Mouse (Mus musculus): Measurements from ENCODE around the gene Shc3. TPM values are rescaled to one million over a fixed set of nuclear protein-coding genes. Genes with fewer than 3 reads are reported as not detected.

The Shc3 gene
- polyA plus RNA-seq (2015; fragmentation: Nextera tagmentation; extraction: Ambion mirVana), result not detected in 2 replicates

DNA sequence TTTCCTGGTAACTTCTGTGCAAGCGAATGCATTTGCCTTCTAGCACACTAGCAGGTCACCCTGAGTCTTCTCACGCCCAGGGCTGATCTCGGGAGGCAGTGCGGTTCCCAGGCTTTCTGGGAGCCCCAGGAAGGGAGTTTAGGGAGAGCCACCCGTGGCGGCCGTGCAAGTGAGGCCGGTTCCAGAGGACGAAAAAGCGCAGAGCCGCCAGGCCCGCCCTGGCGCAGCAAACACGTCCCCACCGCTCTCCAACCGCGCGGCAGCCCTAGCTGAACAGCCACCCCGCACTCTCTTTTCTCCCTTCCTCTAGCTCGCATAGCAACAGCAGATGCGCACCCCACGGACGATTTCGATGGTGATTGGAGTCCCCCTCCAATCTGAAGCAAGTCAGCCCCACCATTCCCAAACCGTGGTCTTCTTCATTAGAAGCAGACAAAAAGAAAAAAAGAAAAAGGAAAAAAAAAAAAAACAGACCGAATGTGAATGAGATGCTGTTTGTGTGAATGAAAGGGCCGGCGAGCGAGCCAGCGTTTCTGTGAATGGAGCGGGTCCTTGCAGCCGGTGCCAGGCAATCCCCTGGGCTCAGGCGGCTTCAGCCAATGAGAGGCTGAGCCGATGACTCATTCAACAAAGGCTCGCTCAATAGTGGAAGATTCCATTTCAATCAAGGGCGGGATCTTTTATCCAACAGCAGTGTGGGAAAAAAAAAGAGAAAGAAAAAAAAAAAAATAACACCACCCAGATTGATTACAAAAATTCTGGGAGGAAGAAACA lies at the start of gene Shc3:
Shc3 (minus strand) TSS at position 509 of the 774 bp plus-strand sequence.
- Histone ChIP-seq H3K4me3 (replicated peaks) (no peak within 1 kb of the TSS; the same call in 1 of the 2 replicates), H3K27ac (no peak within 1 kb of the TSS), H3K9me3 (replicated peaks) (no peaks in the 10 kb centered on the region), H3K27me3 (peaks cover 90% of the 10 kb centered on the region), H3K4me1 (replicated peaks) (peaks cover 5% of the 10 kb centered on the region; the same call in 1 of the 2 replicates), H3K9ac (no peak within 1 kb of the TSS), H3K4me2 (peak within 1 kb of the TSS; percentile 39), H3K36me3 (no peaks in the 10 kb centered on the region)
- ATAC-seq (ENCODE audit: low read depth), result no peak
- 1% methylated on average over 36 of the region's 36 CpGs for WGBS (ENCODE audit: insufficient replicate concordance)
- DNase-seq, result no peak

- H3K9me3 ChIP-seq (replicated peaks), result no peaks in the 10 kb centered on the region
- no peak overlapping the region for H3K27ac ChIP-seq
- peaks cover 4% of the 10 kb centered on the region for H3K4me1 ChIP-seq (replicated peaks)
- no peak overlapping the region for H3K4me3 ChIP-seq (replicated peaks)
- no peak overlapping the region for H3K4me2 ChIP-seq
- WGBS (ENCODE audit: insufficient replicate concordance), result 27% methylated on average over 9 of the region's 9 CpGs
- no peaks in the 10 kb centered on the region for H3K36me3 ChIP-seq
- no peaks in the 10 kb centered on the region for H3K27me3 ChIP-seq
- ATAC-seq (ENCODE audit: low read depth) (no peak), DNase-seq (no peak)
- no peak overlapping the region for H3K9ac ChIP-seq
These were observed 49.4 kb upstream of the Shc3 start for GRCm38 (mm10) chr13:51618602-51619001.

DNA sequence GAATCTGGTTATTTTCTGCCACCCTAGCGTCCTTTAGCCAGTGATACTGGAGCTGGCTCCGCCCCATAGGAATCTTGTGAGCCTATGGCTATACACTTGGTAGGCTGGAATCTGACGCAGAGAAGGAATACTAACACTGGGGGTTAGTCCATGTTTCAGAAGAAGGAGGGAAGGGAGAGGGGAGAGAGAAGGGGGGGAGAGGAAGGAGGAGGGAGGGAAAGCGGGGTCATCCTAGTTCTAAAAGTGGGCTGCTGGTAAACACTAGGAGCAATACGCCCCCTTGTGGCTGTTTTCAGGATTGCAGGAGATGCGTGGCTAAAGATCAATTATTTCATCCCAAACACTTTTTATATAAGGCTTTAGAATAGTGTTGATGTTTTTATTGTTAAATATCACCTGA lies 48.6 kb upstream of the Shc3 start:
- DNase-seq (no peak), ATAC-seq (ENCODE audit: low read depth) (no peak)
- no peak overlapping the region for H3K9ac ChIP-seq
- H3K4me2 ChIP-seq, result no peak overlapping the region
- WGBS (ENCODE audit: insufficient replicate concordance), result 19% methylated on average over 6 of the region's 6 CpGs
- no peak overlapping the region for H3K4me3 ChIP-seq (replicated peaks)
- H3K27me3 ChIP-seq, result peaks cover under 1% of the 10 kb centered on the region; the same call in 1 of the 2 replicates
- H3K27ac ChIP-seq, result no peak overlapping the region
- peaks cover 4% of the 10 kb centered on the region for H3K4me1 ChIP-seq (replicated peaks)
- H3K9me3 ChIP-seq (replicated peaks), result no peaks in the 10 kb centered on the region
- H3K36me3 ChIP-seq, result no peaks in the 10 kb centered on the region

- Histone ChIP-seq H3K27me3 (peaks cover 3% of the 10 kb centered on the region; the same call in 1 of the 2 replicates), H3K9me3 (replicated peaks) (no peaks in the 10 kb centered on the region), H3K4me1 (replicated peaks) (peaks cover 4% of the 10 kb centered on the region), H3K27ac (no peak overlapping the region), H3K4me3 (replicated peaks) (no peak overlapping the region), H3K9ac (no peak overlapping the region), H3K4me2 (no peak overlapping the region), H3K36me3 (no peaks in the 10 kb centered on the region)
- WGBS (ENCODE audit: insufficient replicate concordance), result 48% methylated on average over 1 of the region's 1 CpGs
- ATAC-seq (ENCODE audit: low read depth) (no peak), DNase-seq (no peak)
These were observed 48.1 kb upstream of the Shc3 start for GRCm38 (mm10) chr13:51617306-51617705.

DNA sequence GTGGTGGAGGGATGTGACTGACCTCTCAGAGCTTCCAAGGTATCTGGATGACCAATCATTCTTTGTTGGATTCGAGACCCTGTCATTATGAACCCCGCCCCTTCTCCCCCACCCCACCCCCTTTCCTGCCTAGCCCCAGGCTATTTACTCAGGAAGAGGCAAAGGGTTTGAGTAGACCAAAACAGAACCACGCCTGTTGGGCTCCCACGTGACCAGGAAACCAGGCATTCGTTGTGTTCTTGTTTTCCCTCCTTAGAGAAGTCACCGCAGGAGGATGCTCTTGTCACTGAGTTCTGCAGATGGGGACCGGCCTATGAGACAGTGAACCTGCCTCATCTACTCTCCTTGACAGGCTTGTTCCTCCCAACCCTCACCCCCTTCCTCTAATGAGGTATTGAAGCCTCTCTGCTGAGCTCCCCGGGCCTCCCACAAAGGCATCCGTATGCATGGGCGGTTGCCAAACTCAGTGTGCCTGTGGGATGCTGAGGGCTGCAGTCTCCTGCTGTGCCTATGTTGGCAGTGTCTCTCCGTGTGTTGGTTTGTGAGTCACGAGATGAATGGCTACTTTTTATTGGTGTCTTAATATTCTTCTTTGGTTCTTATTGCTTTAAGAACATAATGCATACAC lies 47.3 kb upstream of the Shc3 start:
- H3K9ac ChIP-seq, result no peak overlapping the region
- 0 out of 2 replicates have a peak overlapping the region, but pooled peaks have one; percentile 12 for H3K4me2 ChIP-seq
- ATAC-seq (ENCODE audit: low read depth) (no peak), DNase-seq (no peak)
- no peaks in the 10 kb centered on the region for H3K36me3 ChIP-seq
- 18% methylated on average over 12 of the region's 12 CpGs for WGBS (ENCODE audit: insufficient replicate concordance)
- no peaks in the 10 kb centered on the region for H3K9me3 ChIP-seq (replicated peaks)
- H3K4me1 ChIP-seq (replicated peaks), result peaks cover 4% of the 10 kb centered on the region
- no peak overlapping the region for H3K4me3 ChIP-seq (replicated peaks)
- H3K27me3 ChIP-seq, result peaks cover 3% of the 10 kb centered on the region; the same call in 1 of the 2 replicates
- H3K27ac ChIP-seq, result no peak overlapping the region

- Histone ChIP-seq H3K9ac (no peak overlapping the region), H3K4me3 (replicated peaks) (no peak overlapping the region), H3K4me1 (replicated peaks) (peaks cover 4% of the 10 kb centered on the region), H3K4me2 (no peak overlapping the region), H3K27me3 (peaks cover 3% of the 10 kb centered on the region; the same call in 1 of the 2 replicates), H3K36me3 (no peaks in the 10 kb centered on the region), H3K27ac (no peak overlapping the region), H3K9me3 (replicated peaks) (no peaks in the 10 kb centered on the region)
- 37% methylated on average over 10 of the region's 10 CpGs for WGBS (ENCODE audit: insufficient replicate concordance)
- no peak for DNase-seq
- no peak for ATAC-seq (ENCODE audit: low read depth)
These were observed 46.6 kb upstream of the Shc3 start for GRCm38 (mm10) chr13:51615815-51616214.

DNA sequence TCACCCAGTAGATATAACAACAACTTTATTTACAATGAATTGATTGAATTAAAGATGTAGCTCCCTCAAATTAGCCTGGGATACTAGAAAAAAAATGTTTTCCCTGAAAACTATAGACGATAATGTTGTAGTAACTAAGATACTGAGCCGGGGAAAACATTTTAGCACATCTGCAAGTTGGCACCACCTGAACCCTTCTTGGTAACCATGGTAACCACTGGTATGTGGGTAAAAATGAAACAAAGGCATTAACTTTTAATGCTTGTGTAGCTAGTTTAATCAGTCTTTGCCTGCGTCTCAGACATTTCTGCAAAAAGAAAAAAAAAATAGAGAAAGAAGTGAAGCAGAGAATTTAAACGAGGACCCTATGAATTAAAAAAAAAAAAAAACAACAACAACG lies 42.3 kb upstream of the Shc3 start:
- H3K9ac ChIP-seq, result no peak overlapping the region
- no peak for ATAC-seq (ENCODE audit: low read depth)
- H3K9me3 ChIP-seq (replicated peaks), result no peaks in the 10 kb centered on the region
- no peak for DNase-seq
- WGBS (ENCODE audit: insufficient replicate concordance), result 54% methylated on average over 5 of the region's 5 CpGs
- H3K4me3 ChIP-seq (replicated peaks), result no peak overlapping the region
- no peaks in the 10 kb centered on the region for H3K36me3 ChIP-seq
- peaks cover 3% of the 10 kb centered on the region; the same call in 1 of the 2 replicates for H3K27me3 ChIP-seq
- H3K4me2 ChIP-seq, result no peak overlapping the region
- H3K27ac ChIP-seq, result no peak overlapping the region
- peaks cover under 1% of the 10 kb centered on the region for H3K4me1 ChIP-seq (replicated peaks)

DNA sequence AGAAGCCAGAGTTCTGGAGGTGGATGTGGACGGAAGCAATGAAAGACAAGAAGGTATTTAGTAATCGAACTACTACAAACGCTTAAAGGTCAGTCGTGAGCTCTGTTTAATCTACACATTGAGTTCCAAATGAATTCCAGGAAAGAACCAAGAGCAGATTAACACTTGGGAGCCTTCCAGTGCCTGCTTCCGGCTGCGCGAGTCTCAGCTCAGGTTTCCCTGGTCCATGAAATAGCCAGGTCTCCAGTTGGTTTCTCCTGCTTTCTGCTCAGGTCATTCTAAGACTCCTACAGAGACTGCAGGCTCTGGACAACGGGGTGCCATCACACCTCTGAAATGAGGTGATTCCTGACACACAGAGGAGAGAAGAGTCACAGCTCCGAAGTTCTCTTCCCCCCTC lies 41.8 kb upstream of the Shc3 start:
- H3K9ac ChIP-seq, result no peak overlapping the region
- no peaks in the 10 kb centered on the region for H3K9me3 ChIP-seq (replicated peaks)
- H3K4me2 ChIP-seq, result no peak overlapping the region
- no peaks in the 10 kb centered on the region for H3K4me1 ChIP-seq (replicated peaks)
- H3K27ac ChIP-seq, result no peak overlapping the region
- H3K27me3 ChIP-seq, result peaks cover 3% of the 10 kb centered on the region; the same call in 1 of the 2 replicates
- H3K36me3 ChIP-seq, result no peaks in the 10 kb centered on the region
- H3K4me3 ChIP-seq (replicated peaks), result no peak overlapping the region
- ATAC-seq (ENCODE audit: low read depth), result no peak
- WGBS (ENCODE audit: insufficient replicate concordance), result 22% methylated on average over 9 of the region's 9 CpGs
- no peak for DNase-seq

- Histone ChIP-seq H3K27me3 (peaks cover 3% of the 10 kb centered on the region; the same call in 1 of the 2 replicates), H3K9me3 (replicated peaks) (no peaks in the 10 kb centered on the region), H3K27ac (no peak overlapping the region), H3K4me1 (replicated peaks) (no peaks in the 10 kb centered on the region), H3K36me3 (no peaks in the 10 kb centered on the region), H3K4me3 (replicated peaks) (no peak overlapping the region), H3K4me2 (no peak overlapping the region), H3K9ac (no peak overlapping the region)
- DNase-seq (no peak), ATAC-seq (ENCODE audit: low read depth) (no peak)
- 74% methylated on average over 7 of the region's 7 CpGs for WGBS (ENCODE audit: insufficient replicate concordance)
These were observed 40.0 kb upstream of the Shc3 start for GRCm38 (mm10) chr13:51609231-51609630.

DNA sequence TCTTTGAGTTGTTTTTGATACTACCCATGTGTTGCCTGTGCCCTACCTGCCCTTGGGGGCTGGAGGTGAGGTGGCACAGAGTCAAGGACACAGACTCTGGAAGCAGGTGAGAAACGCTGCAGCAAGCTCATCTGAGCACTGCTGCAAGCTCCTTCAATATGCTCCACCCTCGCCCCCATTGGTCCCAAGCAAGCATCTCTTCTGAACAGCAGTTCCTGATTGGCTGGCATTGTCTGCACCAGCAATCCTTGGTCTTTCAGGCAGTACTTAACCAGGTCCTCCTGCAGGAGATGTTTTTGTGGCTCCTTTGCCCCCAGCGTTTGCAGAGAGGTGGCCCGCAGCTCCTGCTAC lies 34.6 kb upstream of the Shc3 start:
- ATAC-seq (ENCODE audit: low read depth) (no peak), DNase-seq (no peak)
- H3K4me1 ChIP-seq (replicated peaks), result no peaks in the 10 kb centered on the region
- no peak overlapping the region for H3K27ac ChIP-seq
- H3K4me3 ChIP-seq (replicated peaks), result no peak overlapping the region
- no peaks in the 10 kb centered on the region for H3K9me3 ChIP-seq (replicated peaks)
- no peak overlapping the region for H3K9ac ChIP-seq
- no peaks in the 10 kb centered on the region for H3K36me3 ChIP-seq
- 46% methylated on average over 4 of the region's 4 CpGs for WGBS (ENCODE audit: insufficient replicate concordance)
- H3K27me3 ChIP-seq, result no peaks in the 10 kb centered on the region
- no peak overlapping the region for H3K4me2 ChIP-seq

GRCm38 (mm10) chr13:51603221-51603893 lies 34.1 kb upstream of the Shc3 start:
- Histone ChIP-seq H3K4me2 (no peak overlapping the region), H3K4me1 (replicated peaks) (no peaks in the 10 kb centered on the region), H3K9ac (no peak overlapping the region), H3K27me3 (no peaks in the 10 kb centered on the region), H3K27ac (no peak overlapping the region), H3K36me3 (no peaks in the 10 kb centered on the region), H3K4me3 (replicated peaks) (no peak overlapping the region), H3K9me3 (replicated peaks) (no peaks in the 10 kb centered on the region)
- 50% methylated on average over 16 of the region's 16 CpGs for WGBS (ENCODE audit: insufficient replicate concordance)
- no peak for ATAC-seq (ENCODE audit: low read depth)
- no peak for DNase-seq
